Mouse (Mus musculus) kidney, postnatal 10 days (tissue): ENCODE measurements around the gene Gm10945.

Experiments used
- DNase-seq: peaks from one replicate; pipeline ENCODE4 v3.0.0; 2021; ENCODE audit warnings: mixed read lengths

Gene Gm10945

GRCm38 (mm10) chr10:6761287-6761811 lies at the start of gene Gm10945:
Gm10945 (minus strand) TSS chr10:6761761.
- peak; percentile 78 for DNase-seq

GRCm38 (mm10) chr10:6790226-6790625 lies 28.7 kb upstream of the Gm10945 start:
- DNase-seq, result no peak

GRCm38 (mm10) chr10:6788517-6789237 lies 27.1 kb upstream of the Gm10945 start:
- peak; percentile 82 for DNase-seq

GRCm38 (mm10) chr10:6758206-6758605 lies 3.4 kb downstream of the Gm10945 start, which contains the start of gene Oprm1:
Oprm1 (plus strand) TSS chr10:6758506.
- no peak for DNase-seq

DNA sequence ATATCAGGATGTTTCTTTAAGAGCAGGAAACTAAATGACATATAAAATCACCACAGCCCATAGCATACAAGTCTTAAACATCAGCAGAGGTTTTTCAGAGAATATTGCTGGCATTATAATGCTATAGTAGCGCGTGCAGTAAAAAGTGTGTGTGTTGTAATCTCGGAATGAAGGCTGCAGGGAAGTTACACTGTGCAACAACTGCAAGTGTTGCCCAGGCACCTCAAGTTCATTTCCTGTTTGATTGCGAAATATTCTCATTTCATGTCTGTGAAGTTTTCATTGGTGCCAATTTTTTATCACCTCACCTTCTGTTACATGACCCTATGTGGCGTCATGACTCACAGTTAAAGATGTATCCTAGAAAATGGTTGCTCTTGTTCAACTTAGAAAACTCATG lies 8.2 kb downstream of the Gm10945 start:
- DNase-seq, result no peak

GRCm38 (mm10) chr10:6728469-6728868 lies 33.1 kb downstream of the Gm10945 start:
- DNase-seq, result no peak

DNA sequence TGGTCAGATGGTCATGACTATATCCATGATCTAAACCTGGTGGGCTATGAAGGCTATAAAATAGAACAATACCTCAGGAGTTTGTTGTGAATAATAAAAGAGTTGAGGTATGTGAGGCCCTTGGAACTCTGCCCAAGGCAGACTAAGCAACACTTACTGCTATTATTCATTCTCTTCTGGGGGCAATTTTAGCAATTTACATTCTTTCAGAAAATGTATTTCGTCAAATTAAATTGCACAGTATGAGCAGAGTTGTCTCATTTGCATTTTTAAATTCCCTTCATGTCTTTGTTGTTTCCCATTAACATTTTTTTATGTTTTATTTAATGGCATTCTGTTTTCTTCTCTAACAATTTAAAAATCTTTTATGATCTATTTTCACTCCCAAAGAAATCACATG lies 37.8 kb downstream of the Gm10945 start:
- DNase-seq, result no peak

DNA sequence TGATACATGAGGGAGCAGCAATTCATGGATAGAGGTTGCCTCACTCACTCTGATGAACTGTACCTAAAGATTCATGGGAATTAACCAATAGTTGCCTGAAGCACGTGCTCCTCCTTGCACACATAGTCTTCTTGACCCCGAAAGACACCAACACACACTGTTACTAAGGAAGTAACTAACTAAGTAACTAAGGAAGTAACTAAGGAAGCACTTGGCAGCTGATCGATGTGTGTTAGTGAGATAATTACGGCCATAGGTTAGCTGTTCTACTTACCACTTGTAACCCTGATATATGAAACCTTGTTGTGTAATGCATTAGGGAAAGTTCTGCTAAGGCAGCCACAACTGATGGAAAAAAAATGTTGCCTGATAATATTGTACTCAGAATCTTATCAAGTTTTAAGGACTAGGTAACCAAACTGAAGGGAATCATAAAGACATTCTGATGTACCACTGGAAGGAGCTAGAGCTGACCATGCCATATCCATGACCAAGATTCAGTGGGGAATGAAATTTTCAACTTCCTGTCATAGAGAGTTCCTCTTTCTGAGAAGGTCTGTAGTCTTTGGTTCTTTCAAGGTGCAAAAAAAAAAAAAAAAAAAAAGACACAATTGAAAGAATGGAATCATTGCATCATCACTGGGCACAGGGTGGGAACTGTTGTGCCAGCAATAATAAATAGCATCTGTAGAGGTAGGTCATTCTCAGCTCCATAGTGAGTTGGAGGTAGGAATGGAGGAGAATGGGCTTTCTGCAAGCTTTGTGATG lies 44.2 kb downstream of the Gm10945 start:
- DNase-seq, result no peak

- no peak for DNase-seq
These were observed 56.2 kb downstream of the Gm10945 start for GRCm38 (mm10) chr10:6705226-6705885.

- peak; percentile 41 for DNase-seq
These were observed 67.2 kb downstream of the Gm10945 start for GRCm38 (mm10) chr10:6694218-6694850.
